In genomic region chr11:100969744-100970556, GRCm38 (mm10) we compare ENCODE assay signal across 7 mouse cellular contexts. TPM values are rescaled to one million over a fixed set of nuclear protein-coding genes. Genes with fewer than 3 reads are reported as not detected.
DNase-seq lines count a peak whose midpoint lies in the region; ATAC-seq and TF ChIP-seq lines count a peak whose summit lies in the region.

No protein-coding gene starts in this region.

- H3K27ac ChIP-seq in hindbrain, embryonic 16.5 days (ENCODE audit: low read depth, low read length) = peak overlapping the region; percentile 74
- H3K27ac ChIP-seq in liver, embryonic 13.5 days = no peak overlapping the region

- H3K27me3 ChIP-seq in hindbrain, embryonic 16.5 days (replicated peaks; ENCODE audit: control insufficient read depth, insufficient read depth, low read length) = peaks cover 56% of the 10 kb centered on the region
- peaks cover 66% of the 10 kb centered on the region for H3K27me3 ChIP-seq in liver, embryonic 13.5 days
- no peaks in the 10 kb centered on the region for H3K27me3 ChIP-seq in myocyte (ENCODE audit: control insufficient read depth, insufficient read depth, insufficient read length)

- DNase-seq in MN1 (ENCODE audit: low spot score) = peak; percentile 57
- DNase-seq in adrenal gland, postnatal 25 days = peak; percentile 64
- DNase-seq in gastrocnemius, postnatal 14 days = peak; percentile 73
- DNase-seq in liver, embryonic 13.5 days = no peak
- no peak for DNase-seq in right cerebral cortex, postnatal 36 days (ENCODE audit: low spot score in 2 of 2)

- TF ChIP-seq POLR2A in myocyte (IDR thresholded peaks at IDR 0.05; ENCODE audit: insufficient read length, low read depth) = peak; percentile 56

- peak overlapping the region; percentile 61 for H3ac ChIP-seq in myocyte (ENCODE audit: control insufficient read depth, insufficient read length)

- H3K9me3 ChIP-seq in hindbrain, embryonic 16.5 days (ENCODE audit: control insufficient read depth, low read length) = no peaks in the 10 kb centered on the region
- H3K9me3 ChIP-seq in liver, embryonic 13.5 days (replicated peaks) = no peaks in the 10 kb centered on the region

- H3K79me2 ChIP-seq in myocyte (ENCODE audit: control insufficient read depth, insufficient read depth) = peaks cover 54% of the 10 kb centered on the region

- under 1% methylated on average over 65 of the region's 65 CpGs for WGBS in hindbrain, embryonic 16.5 days
- WGBS in liver, embryonic 13.5 days (ENCODE audit: insufficient replicate concordance) = under 1% methylated on average over 65 of the region's 65 CpGs

- intact Hi-C loops in gastrocnemius, postnatal 14 days (cut with DNase I; ENCODE audit: low total_unique reads) = no loop called here

- H3K36me3 ChIP-seq in hindbrain, embryonic 16.5 days (ENCODE audit: control insufficient read depth, insufficient read depth, low read length) = no peaks in the 10 kb centered on the region
- H3K36me3 ChIP-seq in liver, embryonic 13.5 days = no peaks in the 10 kb centered on the region
- H3K36me3 ChIP-seq in myocyte (ENCODE audit: control insufficient read depth, insufficient read depth) = no peaks in the 10 kb centered on the region

- H3K4me2 ChIP-seq in hindbrain, embryonic 16.5 days (ENCODE audit: low read length) = peak overlapping the region; percentile 64
- H3K4me2 ChIP-seq in liver, embryonic 13.5 days = peak overlapping the region; percentile 87
- peak overlapping the region; percentile 52 for H3K4me2 ChIP-seq in myocyte (ENCODE audit: low read depth)

- ATAC-seq in hindbrain, embryonic 16.5 days = 0 out of 2 replicates have a peak, but pooled peaks have one; percentile 37
- peak; percentile 62 for ATAC-seq in liver, embryonic 13.5 days (ENCODE audit: low read depth)

- H3K4me3 ChIP-seq in hindbrain, embryonic 16.5 days (ENCODE audit: low read length) = peak overlapping the region; percentile 46
- peak overlapping the region; percentile 64 for H3K4me3 ChIP-seq in liver, embryonic 13.5 days (replicated peaks)
- peak overlapping the region; percentile 98 for H3K4me3 ChIP-seq in myocyte

- H3K4me1 ChIP-seq in hindbrain, embryonic 16.5 days (ENCODE audit: control insufficient read depth, insufficient read depth, low read depth, low read length) = peaks cover 10% of the 10 kb centered on the region
- peaks cover 51% of the 10 kb centered on the region for H3K4me1 ChIP-seq in liver, embryonic 13.5 days (replicated peaks)

- peak overlapping the region; percentile 60 for H3K9ac ChIP-seq in hindbrain, embryonic 16.5 days (ENCODE audit: low read depth, low read length)
- H3K9ac ChIP-seq in liver, embryonic 13.5 days = peak overlapping the region; percentile 69

TF ChIP-seq in myocyte, 11 proteins besides CTCF, POLR2A, EP300 and RAD21:
- TF ChIP-seq MYOD1 (IDR thresholded peaks at IDR 0.05; ENCODE audit: control insufficient read depth in 1 of 3, insufficient read length in 2 of 3, low read depth in 2 of 3) (no peak), REST (IDR thresholded peaks at IDR 0.05; ENCODE audit: insufficient read depth, insufficient read length) (peak; percentile 12), TCF12 (IDR thresholded peaks at IDR 0.05; ENCODE audit: insufficient read depth, poor library complexity, severe bottlenecking) (no peak), USF1 (IDR thresholded peaks at IDR 0.05; ENCODE audit: low read depth) (no peak), POLR2AphosphoS2 (IDR thresholded peaks at IDR 0.05; ENCODE audit: insufficient read length, low read depth) (peak; percentile 82), MYOG (IDR thresholded peaks at IDR 0.05; ENCODE audit: control insufficient read depth in 1 of 3, insufficient read depth in 1 of 3, insufficient read length in 2 of 3, low read depth in 2 of 3) (peak in 1 of 3 experiments; percentile 2), SRF (IDR thresholded peaks at IDR 0.05; ENCODE audit: control insufficient read depth, insufficient read length, low read depth) (no peak), CEBPB (IDR thresholded peaks at IDR 0.05; ENCODE audit: insufficient read depth, poor library complexity, severe bottlenecking) (no peak), E2F4 (IDR thresholded peaks at IDR 0.05; ENCODE audit: insufficient read depth) (no peak), TCF3 (IDR thresholded peaks at IDR 0.05; ENCODE audit: insufficient read length, low read depth) (no peak)

RNA-seq across cellular contexts. Expression of gene Cavin1, which starts 0.7 kb away (rescaled TPM):
- total RNA-seq in adrenal gland, postnatal 25 days (2021) = 224 and 271 TPM in 2 replicates
- total RNA-seq in gastrocnemius, postnatal 14 days (2021) = 100 to 1,000 TPM; 226 to 256 TPM
- polyA plus RNA-seq in hindbrain, embryonic 16.5 days (2015; fragmentation: Nextera tagmentation; extraction: Ambion mirVana) = 47.0 and 61.8 TPM in 2 replicates
- 25.5 and 26.6 TPM in 2 replicates for polyA plus RNA-seq in liver, embryonic 13.5 days (2015; fragmentation: Nextera tagmentation; extraction: Ambion mirVana)
- polyA plus RNA-seq in myocyte (2012; fragmentation: generic; extraction: Trizol) = 284 TPM

RNA-seq across cellular contexts. Expression of gene Stat3, which starts 30.6 kb away (rescaled TPM):
- total RNA-seq in adrenal gland, postnatal 25 days (2021) = 81.5 and 88.6 TPM in 2 replicates
- total RNA-seq in gastrocnemius, postnatal 14 days (2021) = 10 to 100 TPM; 41.7 to 43.6 TPM
- 49.2 and 49.5 TPM in 2 replicates for polyA plus RNA-seq in hindbrain, embryonic 16.5 days (2015; fragmentation: Nextera tagmentation; extraction: Ambion mirVana)
- polyA plus RNA-seq in liver, embryonic 13.5 days (2015; fragmentation: Nextera tagmentation; extraction: Ambion mirVana) = 28.5 and 32.8 TPM in 2 replicates
- polyA plus RNA-seq in myocyte (2012; fragmentation: generic; extraction: Trizol) = 93.7 TPM

RNA-seq across cellular contexts. Expression of gene Atp6v0a1, which starts 39.3 kb away (rescaled TPM):
- 106 and 144 TPM in 2 replicates for total RNA-seq in adrenal gland, postnatal 25 days (2021)
- total RNA-seq in gastrocnemius, postnatal 14 days (2021) = 10 to 100 TPM; 53.4 to 58.5 TPM
- 175 and 179 TPM in 2 replicates for polyA plus RNA-seq in hindbrain, embryonic 16.5 days (2015; fragmentation: Nextera tagmentation; extraction: Ambion mirVana)
- 52.8 and 64.0 TPM in 2 replicates for polyA plus RNA-seq in liver, embryonic 13.5 days (2015; fragmentation: Nextera tagmentation; extraction: Ambion mirVana)
- 45.0 TPM for polyA plus RNA-seq in myocyte (2012; fragmentation: generic; extraction: Trizol)

Comparison
In these comparisons a context has a peak if more than half of its experiments do, and no peak if none do; other contexts are left out.
1. DNase-seq: peak in MN1 (single experiment), adrenal gland, postnatal 25 days (single experiment) and gastrocnemius, postnatal 14 days (single experiment); none in liver, embryonic 13.5 days (single experiment) and right cerebral cortex, postnatal 36 days (0 of 2).
2. H3K4me3 ChIP-seq: peak in every context shown above with its lines; median percentile 98 in myocyte; 64 in liver, embryonic 13.5 days; 46 in hindbrain, embryonic 16.5 days.
3. Peak in every context shown above with its lines, with median percentiles within 50 percentile points of each other: H3K4me2 ChIP-seq.